Mouse (Mus musculus) spleen, postnatal 14 days (tissue): ENCODE data around the gene Fbn1.

Source experiments
- DNase-seq, 2 experiments: peaks; one replicate each; pipeline ENCODE4 v3.0.0; 2021 to 2022; ENCODE audit warnings: low spot score in 2 of 2

Fbn1 gene

GRCm38 (mm10) chr2:125337239-125337638, 170.6 kb downstream of the Fbn1 start:
- DNase-seq = no peak

- DNase-seq = no peak
Measured at GRCm38 (mm10) chr2:125335206-125335605, 172.6 kb downstream of the Fbn1 start.

GRCm38 (mm10) chr2:125334163-125334562, 173.6 kb downstream of the Fbn1 start:
- no peak for DNase-seq

- no peak for DNase-seq
Measured at GRCm38 (mm10) chr2:125331581-125331980, 176.2 kb downstream of the Fbn1 start.

GRCm38 (mm10) chr2:125330506-125330905, 177.3 kb downstream of the Fbn1 start:
- no peak for DNase-seq

- DNase-seq = no peak
Measured at GRCm38 (mm10) chr2:125325125-125325855, 182.5 kb downstream of the Fbn1 start.

GRCm38 (mm10) chr2:125324455-125324854, 183.3 kb downstream of the Fbn1 start:
- DNase-seq = no peak

GRCm38 (mm10) chr2:125323347-125323746, 184.4 kb downstream of the Fbn1 start:
- DNase-seq = no peak

GRCm38 (mm10) chr2:125322581-125322980, 185.2 kb downstream of the Fbn1 start:
- DNase-seq = no peak

GRCm38 (mm10) chr2:125321071-125321470, 186.7 kb downstream of the Fbn1 start:
- DNase-seq = no peak

GRCm38 (mm10) chr2:125319651-125320050, 188.1 kb downstream of the Fbn1 start:
- no peak for DNase-seq

- no peak for DNase-seq
Measured at GRCm38 (mm10) chr2:125318371-125319061, 189.3 kb downstream of the Fbn1 start.

GRCm38 (mm10) chr2:125315203-125315602, 192.6 kb downstream of the Fbn1 start:
- DNase-seq = no peak

GRCm38 (mm10) chr2:125314169-125314925, 193.4 kb downstream of the Fbn1 start:
- DNase-seq = no peak

- DNase-seq = no peak
Measured at GRCm38 (mm10) chr2:125309710-125310109, 198.1 kb downstream of the Fbn1 start.

- DNase-seq = no peak
Measured at GRCm38 (mm10) chr2:125305671-125306070, 202.1 kb downstream of the Fbn1 start.

- no peak for DNase-seq
Measured at GRCm38 (mm10) chr2:125304746-125305145, 203.0 kb downstream of the Fbn1 start.

GRCm38 (mm10) chr2:125303764-125304384, 203.9 kb downstream of the Fbn1 start:
- no peak for DNase-seq

- DNase-seq = no peak
Measured at GRCm38 (mm10) chr2:125302625-125302924, 205.2 kb downstream of the Fbn1 start.

- no peak for DNase-seq
Measured at GRCm38 (mm10) chr2:125301877-125302624, 205.7 kb downstream of the Fbn1 start.

- no peak for DNase-seq
Measured at GRCm38 (mm10) chr2:125298841-125299240, 209.0 kb downstream of the Fbn1 start.

GRCm38 (mm10) chr2:125295526-125295925, 212.3 kb downstream of the Fbn1 start:
- DNase-seq = no peak
